Mouse (Mus musculus) heart, embryonic 12.5 days (tissue): ENCODE data around the gene Neurl1b. TPM values are rescaled to one million over a fixed set of nuclear protein-coding genes. Genes with fewer than 3 reads are reported as not detected.

Source experiments
- ATAC-seq: fragments of 200-750 bp; cut with Nextera tagmentation; 2 replicates; pipeline ENCODE4 v1.8.0; 2017; ENCODE audit warnings: moderate TSS enrichment, moderate library complexity; ENCODE audit not compliant: insufficient number of reproducible peaks, low FRiP score
- H3K27ac ChIP-seq: fragments of 300-500 bp; sonication (generic); 2 replicates; pipeline ENCODE4 v1.5.1; 2016; ENCODE audit warnings: mild to moderate bottlenecking, moderate library complexity; ENCODE audit not compliant: poor library complexity, severe bottlenecking
- H3K27me3 ChIP-seq: fragments of 300-500 bp; sonication (generic); replicated peaks from 2 replicates; pipeline ENCODE4 v1.6.1; 2016; ENCODE audit warnings: mild to moderate bottlenecking, moderate library complexity
- H3K36me3 ChIP-seq: fragments of 300-500 bp; sonication (generic); 2 replicates; pipeline ENCODE4 v1.6.1; 2016; ENCODE audit warnings: mild to moderate bottlenecking, moderate library complexity
- H3K4me1 ChIP-seq: fragments of 300-500 bp; sonication (generic); replicated peaks from 2 replicates; pipeline ENCODE4 v1.6.1; 2016; ENCODE audit warnings: mild to moderate bottlenecking
- H3K4me2 ChIP-seq: fragments of 300-500 bp; sonication (generic); 2 replicates; pipeline ENCODE4 v1.6.1; 2016; ENCODE audit warnings: mild to moderate bottlenecking, moderate library complexity
- H3K4me3 ChIP-seq: fragments of 300-500 bp; sonication (generic); 2 replicates; pipeline ENCODE4 v1.5.1; 2016; ENCODE audit warnings: mild to moderate bottlenecking
- H3K9ac ChIP-seq: fragments of 300-500 bp; sonication (generic); 2 replicates; pipeline ENCODE4 v1.6.1; 2016; ENCODE audit warnings: mild to moderate bottlenecking, moderate library complexity
- H3K9me3 ChIP-seq: fragments of 300-500 bp; sonication (generic); replicated peaks from 2 replicates; pipeline ENCODE4 v1.6.1; 2016; ENCODE audit warnings: mild to moderate bottlenecking, moderate library complexity
- WGBS: fragments of 180-500 bp; shearing (Covaris S2); methylation state at CpG from one replicate; pipeline ENCODE4 v1.1.7; 2016; 5-methylcytosine and 5-hydroxymethylcytosine counted together
- polyA plus RNA-seq: library from polyadenylated mRNA; unstranded; fragments of >200 nt; fragmentation: Nextera tagmentation; extraction: Ambion mirVana; gene quantifications from 2 replicates; pipeline ENCODE4 v1.2.1, GENCODE M21; 2016

Gene Neurl1b
- polyA plus RNA-seq, 1 experiment from 2014 or later = 2.4 TPM

- no peak overlapping the region for H3K4me3 ChIP-seq
- no peaks in the 10 kb centered on the region for H3K9me3 ChIP-seq
- 20% methylated on average over 11 of the region's 11 CpGs for WGBS
- peak overlapping the region; percentile 17 for H3K4me2 ChIP-seq
- 0 out of 2 replicates have a peak, but pooled peaks have one; percentile 45 for ATAC-seq
- H3K9ac ChIP-seq = peak overlapping the region; percentile 53
- peak overlapping the region; percentile 91 for H3K27ac ChIP-seq
- peaks cover 45% of the 10 kb centered on the region for H3K4me1 ChIP-seq
- 0 out of 2 replicates have a peak, but pooled peaks cover 5% of the 10 kb centered on the region for H3K27me3 ChIP-seq
- 0 out of 2 replicates have a peak, but pooled peaks cover 4% of the 10 kb centered on the region for H3K36me3 ChIP-seq
Measured at GRCm38 (mm10) chr17:26423967-26424641, 9.5 kb downstream of the Neurl1b start.

GRCm38 (mm10) chr17:26424973-26425735 lies 10.5 kb downstream of the Neurl1b start:
- Histone ChIP-seq H3K9ac (peak overlapping the region; percentile 53; the same call in 1 of the 2 replicates), H3K27me3 (0 out of 2 replicates have a peak, but pooled peaks cover 5% of the 10 kb centered on the region), H3K4me1 (peaks cover 45% of the 10 kb centered on the region), H3K4me2 (peak overlapping the region; percentile 40), H3K4me3 (no peak overlapping the region), H3K9me3 (no peaks in the 10 kb centered on the region), H3K36me3 (0 out of 2 replicates have a peak, but pooled peaks cover 4% of the 10 kb centered on the region), H3K27ac (peak overlapping the region; percentile 91)
- 0 out of 2 replicates have a peak, but pooled peaks have one; percentile 31 for ATAC-seq
- 42% methylated on average over 13 of the region's 13 CpGs for WGBS

- H3K4me1 ChIP-seq = 0 out of 2 replicates have a peak, but pooled peaks cover 8% of the 10 kb centered on the region
- H3K4me3 ChIP-seq = no peak overlapping the region
- H3K27ac ChIP-seq = no peak overlapping the region
- H3K36me3 ChIP-seq = peaks cover 44% of the 10 kb centered on the region
- WGBS = 51% methylated on average over 11 of the region's 11 CpGs
- H3K4me2 ChIP-seq = no peak overlapping the region
- H3K27me3 ChIP-seq = peaks cover 50% of the 10 kb centered on the region
- no peak for ATAC-seq
- no peak overlapping the region for H3K9ac ChIP-seq
- H3K9me3 ChIP-seq = no peaks in the 10 kb centered on the region
Measured at GRCm38 (mm10) chr17:26433295-26433694, 18.7 kb downstream of the Neurl1b start.

GRCm38 (mm10) chr17:26437089-26437815 lies 22.6 kb downstream of the Neurl1b start:
- Histone ChIP-seq H3K9me3 (no peaks in the 10 kb centered on the region), H3K4me2 (no peak overlapping the region), H3K36me3 (peaks cover 52% of the 10 kb centered on the region), H3K4me1 (peaks cover 13% of the 10 kb centered on the region), H3K27me3 (peaks cover 63% of the 10 kb centered on the region), H3K27ac (no peak overlapping the region), H3K4me3 (no peak overlapping the region), H3K9ac (no peak overlapping the region)
- 89% methylated on average over 14 of the region's 14 CpGs for WGBS
- no peak for ATAC-seq

- ATAC-seq = no peak
- no peak overlapping the region for H3K27ac ChIP-seq
- peak overlapping the region; percentile 65 for H3K9ac ChIP-seq
- H3K9me3 ChIP-seq = no peaks in the 10 kb centered on the region
- peaks cover 51% of the 10 kb centered on the region for H3K36me3 ChIP-seq
- H3K27me3 ChIP-seq = peaks cover 56% of the 10 kb centered on the region
- WGBS = 12% methylated on average over 50 of the region's 52 CpGs
- H3K4me1 ChIP-seq = peaks cover 8% of the 10 kb centered on the region
- H3K4me2 ChIP-seq = peak overlapping the region; percentile 74
- peak overlapping the region; percentile 46 for H3K4me3 ChIP-seq
Measured at GRCm38 (mm10) chr17:26439001-26439400, 24.4 kb downstream of the Neurl1b start.

- WGBS = 83% methylated on average over 10 of the region's 10 CpGs
- no peak overlapping the region for H3K4me2 ChIP-seq
- no peak overlapping the region for H3K9ac ChIP-seq
- no peak overlapping the region for H3K4me3 ChIP-seq
- ATAC-seq = no peak
- peaks cover 8% of the 10 kb centered on the region for H3K4me1 ChIP-seq
- H3K36me3 ChIP-seq = peaks cover 53% of the 10 kb centered on the region
- H3K27ac ChIP-seq = no peak overlapping the region
- H3K27me3 ChIP-seq = peaks cover 51% of the 10 kb centered on the region
- no peaks in the 10 kb centered on the region for H3K9me3 ChIP-seq
Measured at GRCm38 (mm10) chr17:26441024-26441423, 26.4 kb downstream of the Neurl1b start.

- H3K4me3 ChIP-seq = no peak overlapping the region
- H3K4me1 ChIP-seq = peaks cover 8% of the 10 kb centered on the region
- no peaks in the 10 kb centered on the region for H3K9me3 ChIP-seq
- peaks cover 52% of the 10 kb centered on the region for H3K36me3 ChIP-seq
- peaks cover 40% of the 10 kb centered on the region for H3K27me3 ChIP-seq
- ATAC-seq = no peak
- H3K27ac ChIP-seq = no peak overlapping the region
- H3K9ac ChIP-seq = no peak overlapping the region
- H3K4me2 ChIP-seq = no peak overlapping the region
- WGBS = 87% methylated on average over 6 of the region's 6 CpGs
Measured at GRCm38 (mm10) chr17:26442197-26442596, 27.6 kb downstream of the Neurl1b start.

GRCm38 (mm10) chr17:26443865-26444264 lies 29.2 kb downstream of the Neurl1b start:
- 42% methylated on average over 4 of the region's 4 CpGs for WGBS
- peaks cover 4% of the 10 kb centered on the region for H3K4me1 ChIP-seq
- ATAC-seq = no peak
- peaks cover 52% of the 10 kb centered on the region for H3K36me3 ChIP-seq
- H3K27me3 ChIP-seq = peaks cover 23% of the 10 kb centered on the region
- no peak overlapping the region for H3K4me3 ChIP-seq
- H3K9ac ChIP-seq = no peak overlapping the region; the same call in 1 of the 2 replicates
- H3K27ac ChIP-seq = no peak overlapping the region
- H3K9me3 ChIP-seq = no peaks in the 10 kb centered on the region
- H3K4me2 ChIP-seq = no peak overlapping the region

- Histone ChIP-seq H3K27ac (no peak overlapping the region), H3K4me1 (peaks cover 13% of the 10 kb centered on the region), H3K36me3 (peaks cover 24% of the 10 kb centered on the region), H3K4me2 (no peak overlapping the region), H3K9ac (no peak overlapping the region), H3K9me3 (no peaks in the 10 kb centered on the region), H3K4me3 (no peak overlapping the region), H3K27me3 (0 out of 2 replicates have a peak, but pooled peaks cover 3% of the 10 kb centered on the region)
- ATAC-seq = no peak
- 75% methylated on average over 3 of the region's 3 CpGs for WGBS
Measured at GRCm38 (mm10) chr17:26449472-26449871, 34.8 kb downstream of the Neurl1b start.

- Histone ChIP-seq H3K4me2 (peak overlapping the region; percentile 31; the same call in 1 of the 2 replicates), H3K9ac (peak overlapping the region; percentile 21; the same call in 1 of the 2 replicates), H3K4me1 (peaks cover 13% of the 10 kb centered on the region), H3K36me3 (peaks cover 7% of the 10 kb centered on the region), H3K9me3 (no peaks in the 10 kb centered on the region), H3K4me3 (no peak overlapping the region), H3K27me3 (no peaks in the 10 kb centered on the region), H3K27ac (peak overlapping the region; percentile 13; the same call in 1 of the 2 replicates)
- 21% methylated on average over 8 of the region's 8 CpGs for WGBS
- peak; percentile 34 for ATAC-seq
Measured at GRCm38 (mm10) chr17:26451651-26452295, 37.1 kb downstream of the Neurl1b start.
